ENCODE assay signal across 8 mouse cellular contexts in genomic region chr15:81845724-81846123, GRCm38 (mm10). TPM values are rescaled to one million over a fixed set of nuclear protein-coding genes. Genes with fewer than 3 reads are reported as not detected.
DNase-seq lines count a peak whose midpoint lies in the region; ATAC-seq and TF ChIP-seq lines count a peak whose summit lies in the region.
"Had no signal": no experiment of that assay in that cellular context is flagged by ENCODE, and none has a peak within 500 bp of the region (broad histone marks: within the 10 kb centered on the region; RNA-seq: fewer than 3 reads in every experiment).

No protein-coding gene starts in this region.

- WGBS in heart, embryonic 11.5 days (ENCODE audit: insufficient replicate concordance) = 18% methylated on average over 4 of the region's 4 CpGs
- WGBS in liver, embryonic 11.5 days = 33% methylated on average over 4 of the region's 4 CpGs

- H3K4me1 ChIP-seq in CH12.LX (ENCODE audit: control insufficient read depth in 1 of 2, insufficient read depth in 2 of 2) = peaks cover 8 to 39% of the 10 kb centered on the region in 2 experiments
- H3K4me1 ChIP-seq in heart, embryonic 11.5 days (ENCODE audit: control insufficient read depth, insufficient read depth, low read length) = peaks cover 7% of the 10 kb centered on the region
- 0 out of 2 replicates have a peak, but pooled peaks cover 5% of the 10 kb centered on the region for H3K4me1 ChIP-seq in liver, embryonic 11.5 days (replicated peaks; ENCODE audit: control insufficient read depth, insufficient read depth, low read length)

- no peak for TF ChIP-seq POLR2A in CH12.LX (IDR thresholded peaks at IDR 0.05; ENCODE audit: low read depth, low read length)

- TF ChIP-seq RAD21 in CH12.LX (IDR thresholded peaks at IDR 0.05; ENCODE audit: low read depth, low read length) = no peak

- dilution Hi-C loops in CH12.LX (cut with MboI; ENCODE audit: extremely low pct_ligation_motif_present, extremely low pct_unique_long_range_greater_than_20kb, low sequenced_read_pairs) = no loop called here

- H3K27me3 ChIP-seq in CH12.LX (replicated peaks) = no peaks in the 10 kb centered on the region
- no peaks in the 10 kb centered on the region for H3K27me3 ChIP-seq in heart, embryonic 11.5 days (ENCODE audit: control insufficient read depth, insufficient read depth, low read length)
- H3K27me3 ChIP-seq in liver, embryonic 11.5 days (replicated peaks; ENCODE audit: control insufficient read depth, insufficient read depth, low read length) = no peaks in the 10 kb centered on the region

- ATAC-seq in heart, embryonic 11.5 days (replicated peaks; ENCODE audit: insufficient number of reproducible peaks, low FRiP score, low TSS enrichment) = no peak
- peak; percentile 51 for ATAC-seq in liver, embryonic 11.5 days (replicated peaks; ENCODE audit: low FRiP score)

- no peak for TF ChIP-seq EP300 in CH12.LX (IDR thresholded peaks at IDR 0.05; ENCODE audit: low read length)

- in situ Hi-C loops in CH12.LX (cut with MboI; ENCODE audit: low pct_ligation_motif_present, low pct_unique_long_range_greater_than_20kb, low sequenced_read_pairs) = no loop called here

- H3K9me3 ChIP-seq in CH12.LX (replicated peaks; ENCODE audit: low read length) = no peaks in the 10 kb centered on the region
- H3K9me3 ChIP-seq in heart, embryonic 11.5 days (replicated peaks; ENCODE audit: control insufficient read depth, low read length) = no peaks in the 10 kb centered on the region
- H3K9me3 ChIP-seq in liver, embryonic 11.5 days (ENCODE audit: control insufficient read depth, low read length) = no peaks in the 10 kb centered on the region

- H3K4me3 ChIP-seq in CH12.LX (replicated peaks in 1 of 3; ENCODE audit: low read depth in 2 of 3, low read length in 2 of 3, poor library complexity in 1 of 3) = no peak overlapping the region
- H3K4me3 ChIP-seq in heart, embryonic 11.5 days (ENCODE audit: low read depth, low read length) = no peak overlapping the region
- no peak overlapping the region for H3K4me3 ChIP-seq in liver, embryonic 11.5 days (ENCODE audit: low read depth, low read length)
- H3K4me3 ChIP-seq: erythroblast, embryonic 14.5 days had no signal

- H3K9ac ChIP-seq in CH12.LX (ENCODE audit: insufficient read depth, low read depth) = no peak overlapping the region
- 0 out of 2 replicates have a peak overlapping the region, but pooled peaks have one; percentile 12 for H3K9ac ChIP-seq in heart, embryonic 11.5 days (ENCODE audit: low read depth, low read length)
- no peak overlapping the region for H3K9ac ChIP-seq in liver, embryonic 11.5 days (ENCODE audit: low read depth, low read length)

- peaks cover 23 to 42% of the 10 kb centered on the region in 2 experiments for H3K36me3 ChIP-seq in CH12.LX (replicated peaks in 1 of 2; ENCODE audit: control insufficient read depth in 1 of 2, insufficient read depth in 1 of 2, low read length in 1 of 2)
- H3K36me3 ChIP-seq in heart, embryonic 11.5 days (ENCODE audit: control insufficient read depth, insufficient read depth, low read length) = peaks cover 9% of the 10 kb centered on the region
- H3K36me3 ChIP-seq in liver, embryonic 11.5 days (ENCODE audit: control insufficient read depth, insufficient read depth, low read length) = peaks cover 11% of the 10 kb centered on the region

- DNase-seq in CH12.LX (ENCODE audit: extremely low read depth) (peak; percentile 66), MN1 (ENCODE audit: low spot score) (peak; percentile 92)
- DNase-seq in liver, embryonic 11.5 days (ENCODE audit: low spot score) = no peak
- no peak for DNase-seq in thymus, postnatal 0 days (ENCODE audit: low spot score)
- DNase-seq in right cerebral cortex, postnatal 10 days (ENCODE audit: low spot score in 2 of 2) = no peak
- DNase-seq in B cell, adult 2 months = no peak

- H3K79me2 ChIP-seq in CH12.LX (replicated peaks; ENCODE audit: control insufficient read depth, extremely low read depth, insufficient read depth, poor library complexity, severe bottlenecking) = peaks cover 5% of the 10 kb centered on the region

- no peak for TF ChIP-seq CTCF in CH12.LX (conservative IDR thresholded peaks at IDR 0.05 in 1 of 2, IDR thresholded peaks at IDR 0.05 in 1 of 2; ENCODE audit: low read depth in 2 of 2, low read length in 2 of 2)

- no peak overlapping the region for H3K27ac ChIP-seq in CH12.LX (ENCODE audit: insufficient read depth, low read depth)
- H3K27ac ChIP-seq in heart, embryonic 11.5 days (ENCODE audit: low read depth, low read length) = no peak overlapping the region
- H3K27ac ChIP-seq in liver, embryonic 11.5 days (ENCODE audit: low read depth, low read length) = no peak overlapping the region

- H3K4me2 ChIP-seq in CH12.LX (ENCODE audit: insufficient read depth, low read depth, poor library complexity, severe bottlenecking) = no peak overlapping the region
- H3K4me2 ChIP-seq in heart, embryonic 11.5 days = no peak overlapping the region
- H3K4me2 ChIP-seq in liver, embryonic 11.5 days = no peak overlapping the region

TF ChIP-seq in CH12.LX, 34 proteins besides CTCF, POLR2A, EP300 and RAD21:
- TF ChIP-seq IRF4 (IDR thresholded peaks at IDR 0.05; ENCODE audit: low read depth, low read length) (no peak), ZKSCAN1 (IDR thresholded peaks at IDR 0.05; ENCODE audit: borderline replicate concordance, low read depth, low read length) (no peak), ELF1 (IDR thresholded peaks at IDR 0.05; ENCODE audit: low read depth, low read length) (no peak), E2F4 (IDR thresholded peaks at IDR 0.05; ENCODE audit: insufficient replicate concordance, low read depth, low read length) (no peak), MAZ (IDR thresholded peaks at IDR 0.05; ENCODE audit: low read depth, low read length) (no peak), JUN (IDR thresholded peaks at IDR 0.05; ENCODE audit: insufficient read depth, low read depth, low read length) (no peak), ZNF384 (IDR thresholded peaks at IDR 0.05; ENCODE audit: low read depth, low read length) (no peak), GABPA (IDR thresholded peaks at IDR 0.05; ENCODE audit: insufficient replicate concordance, low read depth, low read length) (no peak), SMC3 (IDR thresholded peaks at IDR 0.05; ENCODE audit: low read depth, low read length) (no peak), USF2 (conservative IDR thresholded peaks at IDR 0.05; ENCODE audit: low read depth, low read length) (no peak), MEF2A (IDR thresholded peaks at IDR 0.05; ENCODE audit: borderline replicate concordance, low read depth, low read length) (no peak)

RNA-seq across cellular contexts. Expression of gene Tob2, which starts 12.9 kb away (rescaled TPM):
- total RNA-seq in CH12.LX (2012; rRNA removed) (21.8 and 25.3 TPM in 2 replicates), CH12.LX (2014; rRNA removed) (5.0 and 5.6 TPM in 2 replicates)
- 18.9 and 22.0 TPM in 2 replicates for polyA plus RNA-seq in CH12.LX (2012; ENCODE audit: insufficient read length, low read depth)
- 9.9 and 12.1 TPM in 2 replicates for polyA plus RNA-seq in heart, embryonic 11.5 days (2014; fragmentation: Nextera tagmentation; extraction: Ambion mirVana)
- polyA plus RNA-seq in liver, embryonic 11.5 days (2014; fragmentation: Nextera tagmentation; extraction: Ambion mirVana) = 18.3 and 19.3 TPM in 2 replicates
- 28.8 TPM in 2 replicates for polyA plus RNA-seq in thymus, postnatal 0 days (2015; fragmentation: Nextera tagmentation; extraction: Ambion mirVana)

RNA-seq across cellular contexts. Expression of gene Phf5a, which starts 26.0 kb away (rescaled TPM):
- total RNA-seq in CH12.LX (2012; rRNA removed) (86.3 and 126 TPM in 2 replicates), CH12.LX (2014; rRNA removed) (116 and 137 TPM in 2 replicates)
- polyA plus RNA-seq in CH12.LX (2012; ENCODE audit: insufficient read length, low read depth) = 177 and 228 TPM in 2 replicates
- 119 and 131 TPM in 2 replicates for polyA plus RNA-seq in heart, embryonic 11.5 days (2014; fragmentation: Nextera tagmentation; extraction: Ambion mirVana)
- polyA plus RNA-seq in liver, embryonic 11.5 days (2014; fragmentation: Nextera tagmentation; extraction: Ambion mirVana) = 224 and 237 TPM in 2 replicates
- 154 and 161 TPM in 2 replicates for polyA plus RNA-seq in thymus, postnatal 0 days (2015; fragmentation: Nextera tagmentation; extraction: Ambion mirVana)

RNA-seq across cellular contexts. Expression of gene Aco2, which starts 26.4 kb away (rescaled TPM):
- total RNA-seq in CH12.LX (2012; rRNA removed) (177 and 190 TPM in 2 replicates), CH12.LX (2014; rRNA removed) (150 and 161 TPM in 2 replicates)
- 205 and 222 TPM in 2 replicates for polyA plus RNA-seq in CH12.LX (2012; ENCODE audit: insufficient read length, low read depth)
- polyA plus RNA-seq in heart, embryonic 11.5 days (2014; fragmentation: Nextera tagmentation; extraction: Ambion mirVana) = 398 and 483 TPM in 2 replicates
- polyA plus RNA-seq in liver, embryonic 11.5 days (2014; fragmentation: Nextera tagmentation; extraction: Ambion mirVana) = 177 and 185 TPM in 2 replicates
- 126 and 136 TPM in 2 replicates for polyA plus RNA-seq in thymus, postnatal 0 days (2015; fragmentation: Nextera tagmentation; extraction: Ambion mirVana)

RNA-seq across cellular contexts. Expression of gene Tef, which starts 43.5 kb away (rescaled TPM):
- total RNA-seq in CH12.LX (2012; rRNA removed) (12.8 and 14.9 TPM in 2 replicates), CH12.LX (2014; rRNA removed) (14.4 and 14.7 TPM in 2 replicates)
- polyA plus RNA-seq in CH12.LX (2012; ENCODE audit: insufficient read length, low read depth) = 15.8 and 17.2 TPM in 2 replicates
- 15.0 and 16.3 TPM in 2 replicates for polyA plus RNA-seq in heart, embryonic 11.5 days (2014; fragmentation: Nextera tagmentation; extraction: Ambion mirVana)
- 12.0 and 12.6 TPM in 2 replicates for polyA plus RNA-seq in liver, embryonic 11.5 days (2014; fragmentation: Nextera tagmentation; extraction: Ambion mirVana)
- polyA plus RNA-seq in thymus, postnatal 0 days (2015; fragmentation: Nextera tagmentation; extraction: Ambion mirVana) = 12.3 and 14.8 TPM in 2 replicates

Comparison
In these comparisons a context has a peak if more than half of its experiments do, and no peak if none do; other contexts are left out.
1. DNase-seq: peak in CH12.LX (single experiment) and MN1 (single experiment); none in liver, embryonic 11.5 days (single experiment), thymus, postnatal 0 days (single experiment), right cerebral cortex, postnatal 10 days (0 of 2) and B cell, adult 2 months (0 of 2).